In genomic region chr1:164900226-164900625, GRCm38 (mm10) we compare ENCODE assay signal across 19 mouse cellular contexts. TPM values are rescaled to one million over a fixed set of nuclear protein-coding genes. Genes with fewer than 3 reads are reported as not detected.
DNase-seq lines count a peak whose midpoint lies in the region; ATAC-seq and TF ChIP-seq lines count a peak whose summit lies in the region.
"Had no signal": no experiment of that assay in that cellular context is flagged by ENCODE, and none has a peak within 500 bp of the region (broad histone marks: within the 10 kb centered on the region; RNA-seq: fewer than 3 reads in every experiment).

No protein-coding gene starts in this region.

- H3K4me1 ChIP-seq in kidney, adult 2 months (ENCODE audit: control insufficient read depth, insufficient read depth, low read length) = peaks cover 21% of the 10 kb centered on the region
- H3K4me1 ChIP-seq in kidney, embryonic 15.5 days = peaks cover 25% of the 10 kb centered on the region
- H3K4me1 ChIP-seq in heart, embryonic 13.5 days = peaks cover 44% of the 10 kb centered on the region
- no peaks in the 10 kb centered on the region for H3K4me1 ChIP-seq in midbrain, embryonic 11.5 days (ENCODE audit: control insufficient read depth, insufficient read depth, low read length)

- TF ChIP-seq CTCF in kidney, adult 2 months (conservative IDR thresholded peaks at IDR 0.05; ENCODE audit: insufficient read depth, insufficient read length, low read depth, low read length) = no peak

- no peak for ATAC-seq in kidney, embryonic 15.5 days (replicated peaks; ENCODE audit: low FRiP score)
- no peak for ATAC-seq in heart, embryonic 13.5 days (ENCODE audit: extremely low read depth, insufficient number of reproducible peaks, low FRiP score, low TSS enrichment)
- no peak for ATAC-seq in midbrain, embryonic 11.5 days (ENCODE audit: low FRiP score)

- no peak overlapping the region for H3K4me2 ChIP-seq in kidney, embryonic 15.5 days
- H3K4me2 ChIP-seq in heart, embryonic 13.5 days = no peak overlapping the region
- no peak overlapping the region for H3K4me2 ChIP-seq in midbrain, embryonic 11.5 days
- H3K4me2 ChIP-seq: liver, embryonic 11.5 days had no signal

- H3K27ac ChIP-seq in kidney, adult 2 months (ENCODE audit: insufficient read depth, low read depth, low read length) = peak overlapping the region; percentile 100
- H3K27ac ChIP-seq in kidney, embryonic 15.5 days = no peak overlapping the region; the same call in 1 of the 2 replicates
- H3K27ac ChIP-seq in heart, embryonic 13.5 days (replicated peaks) = 0 out of 2 replicates have a peak overlapping the region, but pooled peaks have one; percentile 7
- H3K27ac ChIP-seq in midbrain, embryonic 11.5 days (ENCODE audit: low read depth, low read length) = no peak overlapping the region
- H3K27ac ChIP-seq: midbrain, embryonic 10.5 days had no signal

- no peak overlapping the region for H3K4me3 ChIP-seq in kidney, adult 2 months (ENCODE audit: insufficient read depth, low read depth, low read length)
- no peak overlapping the region for H3K4me3 ChIP-seq in kidney, embryonic 15.5 days (replicated peaks)
- no peak overlapping the region for H3K4me3 ChIP-seq in heart, embryonic 13.5 days
- H3K4me3 ChIP-seq in midbrain, embryonic 11.5 days (ENCODE audit: low read depth, low read length) = no peak overlapping the region
- H3K4me3 ChIP-seq: erythroblast, embryonic 14.5 days; hindbrain, embryonic 13.5 days had no signal

- no peaks in the 10 kb centered on the region for H3K9me3 ChIP-seq in kidney, embryonic 15.5 days (replicated peaks)
- H3K9me3 ChIP-seq in heart, embryonic 13.5 days = no peaks in the 10 kb centered on the region
- no peaks in the 10 kb centered on the region for H3K9me3 ChIP-seq in midbrain, embryonic 11.5 days (ENCODE audit: control insufficient read depth, low read length)
- H3K9me3 ChIP-seq: hindbrain, embryonic 13.5 days; midbrain, embryonic 10.5 days had no signal

- no peaks in the 10 kb centered on the region for H3K36me3 ChIP-seq in kidney, adult 2 months (ENCODE audit: control insufficient read depth, insufficient read depth, low read length)
- H3K36me3 ChIP-seq in kidney, embryonic 15.5 days = no peaks in the 10 kb centered on the region
- no peaks in the 10 kb centered on the region for H3K36me3 ChIP-seq in heart, embryonic 13.5 days
- H3K36me3 ChIP-seq in midbrain, embryonic 11.5 days (ENCODE audit: control insufficient read depth, insufficient read depth, low read length) = no peaks in the 10 kb centered on the region
- H3K36me3 ChIP-seq: G1E; hindbrain, embryonic 13.5 days; midbrain, embryonic 10.5 days had no signal

- no peak for TF ChIP-seq POLR2A in kidney, adult 2 months (IDR thresholded peaks at IDR 0.05; ENCODE audit: low read depth, low read length)

- H3K9ac ChIP-seq in kidney, embryonic 15.5 days = no peak overlapping the region
- H3K9ac ChIP-seq in heart, embryonic 13.5 days = no peak overlapping the region
- no peak overlapping the region for H3K9ac ChIP-seq in midbrain, embryonic 11.5 days (ENCODE audit: low read length)

- 10% methylated on average over 2 of the region's 2 CpGs for WGBS in kidney, adult 2 months
- 76% methylated on average over 2 of the region's 2 CpGs for WGBS in kidney, embryonic 15.5 days
- WGBS in heart, embryonic 13.5 days = 64% methylated on average over 2 of the region's 2 CpGs
- 86% methylated on average over 2 of the region's 2 CpGs for WGBS in midbrain, embryonic 11.5 days

- no peaks in the 10 kb centered on the region for H3K27me3 ChIP-seq in kidney, adult 2 months (replicated peaks; ENCODE audit: control insufficient read depth, insufficient read depth, low read length)
- no peaks in the 10 kb centered on the region for H3K27me3 ChIP-seq in kidney, embryonic 15.5 days
- H3K27me3 ChIP-seq in heart, embryonic 13.5 days (replicated peaks) = no peaks in the 10 kb centered on the region
- H3K27me3 ChIP-seq in midbrain, embryonic 11.5 days (ENCODE audit: control insufficient read depth, insufficient read depth, low read length) = no peaks in the 10 kb centered on the region
- H3K27me3 ChIP-seq: hindbrain, embryonic 13.5 days had no signal

- peak; percentile 20 for DNase-seq in cerebellum, adult 9-10 months
- no peak for DNase-seq in cerebellum, adult 8-10 months
- DNase-seq in kidney, adult 2 months = peak; percentile 77
- DNase-seq in kidney, postnatal 36 days = peak; percentile 52 to 69
- no peak for DNase-seq in midbrain, embryonic 11.5 days (ENCODE audit: low spot score, missing footprints)
- no peak for DNase-seq in right cerebral cortex, postnatal 14 days
- DNase-seq: embryo, embryonic 11 days; lung, postnatal 10 days; thymus, postnatal 4 days had no signal

RNA-seq across cellular contexts. Expression of gene Xcl1, which starts 35.1 kb away (rescaled TPM):
- 0.23 and 0.86 TPM in 2 replicates for polyA plus RNA-seq in kidney, adult 2 months (2012; rRNA removed)
- polyA plus RNA-seq in kidney, embryonic 15.5 days (2015; fragmentation: Nextera tagmentation; extraction: Ambion mirVana) = not detected in 2 replicates
- not detected in 2 replicates for polyA plus RNA-seq in heart, embryonic 13.5 days (2015; fragmentation: Nextera tagmentation; extraction: Ambion mirVana)
- not detected in 2 replicates for polyA plus RNA-seq in midbrain, embryonic 11.5 days (2014; fragmentation: Nextera tagmentation; extraction: Ambion mirVana)
- polyA plus RNA-seq: C2C12; erythroblast, embryonic 14.5 days; frontal cortex, adult 2 months; G1E; hindbrain, embryonic 13.5 days; liver, embryonic 11.5 days; midbrain, embryonic 10.5 days; stomach, embryonic 16.5 days had no signal

Comparison
In these comparisons a context has a peak if more than half of its experiments do, and no peak if none do; other contexts are left out.
1. DNase-seq: peak in cerebellum, adult 9-10 months (single experiment), kidney, adult 2 months (single experiment) and kidney, postnatal 36 days (2 of 2); none in cerebellum, adult 8-10 months (single experiment), midbrain, embryonic 11.5 days (single experiment) and right cerebral cortex, postnatal 14 days (single experiment).
2. H3K27ac ChIP-seq: peak in kidney, adult 2 months (single experiment) and heart, embryonic 13.5 days (single experiment); none in kidney, embryonic 15.5 days (single experiment) and midbrain, embryonic 11.5 days (single experiment).